Mouse (Mus musculus) heart, postnatal 4 days (tissue): ENCODE data around the gene E130218I03Rik. TPM values are rescaled to one million over a fixed set of nuclear protein-coding genes. Genes with fewer than 3 reads are reported as not detected.

Experiments
- DNase-seq: peaks from one replicate; pipeline ENCODE4 v3.0.0; 2021
- total RNA-seq, 2 experiments: library from RNA; stranded (reverse); gene quantifications; 2 replicates each; pipeline ENCODE4 v1.2.3; 2021

Gene E130218I03Rik
- total RNA-seq, 2 experiments from 2014 or later: not detected

DNA sequence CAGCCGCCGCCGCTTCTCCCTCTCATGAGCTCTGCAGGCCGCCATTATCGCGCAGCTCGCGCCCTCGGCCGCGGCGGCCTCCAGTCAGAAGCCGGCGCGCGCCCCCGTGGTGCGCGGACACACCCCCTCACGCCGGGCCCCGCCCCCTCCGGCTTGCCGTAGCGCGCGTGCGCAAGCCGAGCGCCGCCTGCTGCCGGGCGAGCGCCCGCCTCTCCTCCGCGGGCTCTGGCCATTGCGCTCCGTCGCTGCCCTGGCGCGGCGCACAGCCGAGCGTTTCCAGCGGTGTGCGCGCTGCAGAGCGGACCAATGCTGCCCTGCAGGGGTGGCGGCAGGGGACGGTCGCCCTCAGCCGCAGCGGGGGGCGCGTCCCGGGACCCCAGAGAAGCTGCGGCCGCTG is 43.7 kb downstream of the E130218I03Rik start:
- peak; percentile 99 for DNase-seq

DNA sequence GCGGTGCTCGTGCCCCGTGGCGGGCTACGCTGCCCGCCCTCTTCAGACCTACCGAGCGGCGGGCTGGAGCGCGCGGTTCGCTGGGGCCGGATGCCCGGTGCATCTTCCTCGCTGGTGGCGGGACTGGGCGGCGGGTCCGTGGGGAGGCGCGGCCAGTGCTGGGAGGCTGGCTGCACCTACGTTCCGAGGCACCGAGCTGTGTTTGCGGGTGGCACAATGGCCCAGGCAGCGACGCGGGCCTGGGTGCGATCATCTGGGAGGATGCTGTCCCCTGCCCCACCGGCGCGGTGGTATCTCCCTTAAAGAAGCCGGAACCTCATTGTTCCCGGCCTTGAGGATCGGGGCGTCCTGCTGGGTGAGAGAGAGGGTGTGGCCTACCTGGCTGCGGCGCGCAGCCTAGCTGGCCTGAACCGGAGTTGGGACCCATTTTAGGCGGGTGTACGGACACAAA is 44.1 kb downstream of the E130218I03Rik start, which contains the start of gene Pdik1l:
Gene Pdik1l (minus strand): TSS at position 321 of the 451 bp plus-strand sequence.
- peak; percentile 77 for DNase-seq

DNA sequence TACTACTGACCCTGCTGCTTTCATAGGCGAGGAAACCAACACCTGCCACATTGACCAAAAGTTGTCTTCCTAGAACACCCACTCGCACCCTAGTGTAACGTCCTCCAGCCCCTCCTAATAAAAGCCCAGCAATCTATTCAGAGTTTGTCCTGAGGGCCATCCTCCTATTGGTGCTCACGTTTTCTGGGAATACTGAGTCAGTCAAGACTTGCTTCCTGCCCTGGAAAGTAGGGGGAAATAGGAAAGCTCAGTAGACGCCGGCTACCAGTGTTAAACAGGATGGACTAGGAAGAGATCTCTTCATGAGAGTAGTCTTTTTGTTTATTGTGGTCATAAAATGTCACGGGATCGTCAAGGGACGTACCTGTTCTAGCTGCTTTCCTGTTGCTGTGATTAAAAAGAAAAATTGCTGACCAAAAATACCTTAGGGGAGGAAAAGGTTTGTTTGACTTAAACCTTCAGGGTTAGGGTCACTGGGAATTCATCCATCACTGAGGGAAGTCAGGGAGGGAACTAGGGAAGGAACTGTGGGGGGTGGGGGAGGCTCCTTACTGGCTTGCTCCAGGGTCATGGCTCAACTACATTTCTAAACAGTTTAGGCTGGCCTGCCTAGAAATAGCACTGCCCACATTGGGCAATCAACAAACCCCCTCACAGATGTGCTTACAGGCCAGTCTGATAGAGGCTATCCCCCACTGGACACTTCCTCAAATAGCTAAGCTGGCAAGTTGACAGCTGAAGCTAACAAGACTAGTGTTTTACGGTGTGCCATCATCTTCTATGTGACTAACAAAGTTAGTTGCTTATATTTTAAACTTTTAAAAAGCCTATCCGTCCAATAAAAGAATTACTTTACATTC is 45.2 kb downstream of the E130218I03Rik start:
- DNase-seq: no peak

DNA sequence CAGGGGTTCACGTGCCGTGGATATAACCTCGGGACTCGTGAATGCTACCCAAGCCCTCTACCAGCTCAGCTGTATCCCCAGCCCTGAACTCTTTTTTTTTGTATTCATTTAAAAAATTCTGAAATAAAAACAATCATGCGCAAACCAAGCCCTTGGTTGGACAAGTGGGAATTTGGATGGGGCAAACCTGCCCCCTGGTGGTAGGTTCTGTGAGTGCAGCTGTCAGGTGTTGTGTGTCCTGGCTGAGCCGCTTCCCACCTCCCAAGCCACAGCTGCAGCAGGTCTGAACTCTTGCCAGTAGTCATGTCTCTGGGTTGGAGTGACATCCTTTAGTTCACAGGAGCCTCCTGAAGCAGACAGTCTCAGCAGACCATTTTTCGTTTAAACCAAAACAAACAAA is 48.6 kb downstream of the E130218I03Rik start:
- peak; percentile 87 for DNase-seq

DNA sequence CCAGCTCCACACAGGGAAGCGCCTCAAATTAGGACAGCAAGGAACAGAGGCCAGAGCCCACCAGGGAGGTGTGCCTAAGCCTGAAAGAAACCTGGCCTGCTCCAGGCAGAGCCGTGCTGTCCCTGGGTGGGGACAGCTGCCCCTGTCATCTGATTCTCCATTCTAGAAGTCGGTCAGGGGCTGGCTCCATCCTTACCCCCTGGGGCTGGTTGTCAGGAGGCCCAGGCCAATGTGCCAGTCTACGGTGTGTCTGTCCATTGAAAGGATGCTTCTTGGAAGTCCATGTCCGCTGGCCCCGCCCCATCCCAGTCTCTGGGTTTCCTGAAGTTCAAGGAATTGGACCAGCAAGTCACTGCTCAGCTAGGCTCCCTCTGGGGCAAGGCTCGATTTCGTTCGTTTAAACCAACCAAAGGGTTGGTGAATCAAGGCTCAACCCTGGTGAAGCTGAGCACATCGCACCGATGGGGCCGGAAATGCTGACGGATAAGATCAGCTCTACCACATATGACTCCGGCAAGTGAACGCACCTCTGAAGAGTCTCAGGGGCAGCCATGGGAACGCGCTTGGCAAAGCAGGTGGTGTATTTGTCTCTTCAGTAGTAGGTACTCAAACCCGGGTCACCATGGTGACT is 49.7 kb downstream of the E130218I03Rik start:
- no peak for DNase-seq

DNA sequence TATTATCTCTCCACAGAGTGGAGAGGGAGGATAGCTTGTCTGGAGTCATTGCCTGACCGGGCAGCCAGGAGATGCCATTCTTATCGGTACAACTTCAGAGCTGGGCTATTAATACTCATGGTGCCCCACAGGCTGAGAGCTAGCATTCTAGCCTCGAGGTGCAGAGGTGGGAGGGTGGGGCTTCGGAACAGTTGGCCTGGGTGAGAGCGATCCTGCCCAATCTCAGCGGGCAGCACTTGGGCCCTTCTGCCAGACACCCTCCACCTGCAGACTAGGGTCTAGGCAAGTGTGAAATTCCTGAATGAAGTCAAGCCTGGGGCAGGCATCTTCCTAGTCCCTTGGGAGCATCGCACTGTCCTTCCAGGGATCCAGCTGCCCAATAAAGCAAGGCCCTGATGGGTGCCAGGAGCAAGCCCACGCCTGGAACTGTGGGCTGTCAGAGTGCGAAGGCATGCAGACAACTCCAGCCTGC is 50.3 kb downstream of the E130218I03Rik start:
- DNase-seq: peak; percentile 65

Other genes with a start within 250 kb of the E130218I03Rik start
- 10 to 100 TPM; 39.1 to 40.7 TPM for gene Dhdds, start 242.7 kb upstream of the E130218I03Rik start, total RNA-seq
- under 1 TPM; 0.27 to 0.29 TPM for gene Lin28a, start 224.8 kb upstream of the E130218I03Rik start, total RNA-seq
- not detected for gene Zfp683, start 189.8 kb upstream of the E130218I03Rik start, total RNA-seq
- not detected for gene Crybg2, start 182.8 kb upstream of the E130218I03Rik start, total RNA-seq
- 1 to 10 TPM; 4.3 to 5.6 TPM for gene Cd52, start 148.6 kb upstream of the E130218I03Rik start, total RNA-seq
- gene Ubxn11, start 141.1 kb upstream of the E130218I03Rik start, total RNA-seq: 1 to 10 TPM; 1.2 to 2.0 TPM
- 10 to 100 TPM; 70.4 to 72.6 TPM for gene Sh3bgrl3, start 114.9 kb upstream of the E130218I03Rik start, total RNA-seq
- 10 to 100 TPM; 34.5 to 38.7 TPM for gene Cep85, start 56.5 kb upstream of the E130218I03Rik start, total RNA-seq
- gene Gm7534, start 40.7 kb upstream of the E130218I03Rik start, total RNA-seq: not detected
- not detected for gene Catsper4, start 16.3 kb upstream of the E130218I03Rik start, total RNA-seq
- 1 to 10 TPM; 1.6 to 2.0 TPM for gene Cnksr1, start 5.3 kb upstream of the E130218I03Rik start, total RNA-seq
- gene Zfp593, start 1.9 kb downstream of the E130218I03Rik start, total RNA-seq: 1 to 10 TPM; 5.8 TPM
- gene Gm30191, start 3.3 kb downstream of the E130218I03Rik start, total RNA-seq: not detected
- 10 to 100 TPM in 1 of 2 experiments, 1 to 10 TPM in 1; 8.9 to 10.3 TPM for gene Grrp1, start 10.4 kb downstream of the E130218I03Rik start, total RNA-seq
- gene Pdik1l, start 44.2 kb downstream of the E130218I03Rik start, total RNA-seq: 10 to 100 TPM; 11.8 to 12.2 TPM
- gene Trim63, start 71.5 kb downstream of the E130218I03Rik start, total RNA-seq: 100 to 1,000 TPM; 199 to 226 TPM
- gene Slc30a2, start 99.5 kb downstream of the E130218I03Rik start, total RNA-seq: under 1 TPM; 0.29 to 0.61 TPM
- gene Extl1, start 140.2 kb downstream of the E130218I03Rik start, total RNA-seq: 1 to 10 TPM; 2.7 to 2.9 TPM
- gene Pafah2, start 152.7 kb downstream of the E130218I03Rik start, total RNA-seq: 1 to 10 TPM; 8.6 to 8.9 TPM
- 100 to 1,000 TPM; 312 to 327 TPM for gene Stmn1, start 224.7 kb downstream of the E130218I03Rik start, total RNA-seq